Mouse (Mus musculus) lung, postnatal 10 days (tissue): ENCODE measurements at regions not wholly inside any gene's neighbourhood (a gene's known extent, or its start where the extent isn't known, plus 50 kb on each side); places are given as distances from the start of the nearest gene placed in this dataset.

ENCODE experiments used
- DNase-seq: peaks from one replicate; pipeline ENCODE4 v3.0.0; 2021

DNA sequence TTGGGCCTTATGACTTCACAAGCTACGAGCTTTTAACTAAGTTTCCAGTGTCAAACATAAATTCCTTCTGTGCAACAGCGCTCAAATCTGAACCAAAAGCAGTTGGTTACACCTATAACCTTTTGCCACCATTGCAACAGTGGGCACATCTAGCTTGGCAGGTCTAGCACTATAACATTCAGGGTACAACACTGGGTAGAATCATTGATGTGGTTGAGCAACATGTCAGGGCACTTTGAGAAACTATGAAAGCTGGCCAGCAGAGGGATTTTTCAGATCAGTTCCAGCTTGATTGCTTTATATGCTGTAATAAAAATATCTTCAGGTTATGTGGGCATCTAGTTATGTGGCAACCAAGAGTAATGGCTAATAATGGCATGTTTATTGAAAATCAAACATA lies 63.8 kb upstream of the Slc7a11 start:
- DNase-seq, result no peak
